Comparison of ENCODE assay signal across 23 mouse cellular contexts in the genomic region with DNA sequence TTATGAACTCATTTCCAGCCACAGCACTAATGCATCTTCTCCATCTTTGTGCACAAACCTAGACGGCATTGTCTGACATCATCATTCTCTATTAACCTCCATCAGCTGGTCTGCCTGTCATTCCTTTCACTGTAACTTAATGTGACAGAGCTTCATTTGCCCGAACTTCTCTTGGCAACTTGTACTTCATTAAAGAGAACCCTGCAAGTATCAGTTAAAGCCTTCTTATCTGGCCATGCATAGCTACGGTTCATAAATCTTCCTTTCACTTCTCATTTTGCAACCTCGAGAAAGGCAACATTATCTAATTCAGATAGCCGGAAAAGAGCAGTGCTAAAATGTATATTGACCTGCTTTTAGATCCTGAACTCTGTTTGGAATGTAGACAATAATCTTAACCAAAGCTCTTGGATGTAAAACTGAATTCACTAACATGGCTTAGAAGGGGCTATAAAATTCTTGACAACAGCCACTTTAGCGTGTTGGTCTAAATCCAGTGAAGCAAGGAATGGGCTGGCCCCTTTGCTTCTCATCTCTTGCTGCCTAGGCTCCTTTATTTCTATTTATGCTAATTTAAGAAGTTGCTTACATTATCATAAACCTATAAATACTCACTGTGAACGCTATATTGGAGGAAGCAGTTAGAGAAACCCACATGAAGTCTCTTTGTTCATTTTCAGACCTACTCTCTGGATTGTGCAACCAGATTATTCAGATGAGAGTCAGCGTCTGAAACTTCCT.
DNase-seq lines count a peak whose midpoint lies in the region; ATAC-seq lines count a peak whose summit lies in the region.
"Had no signal": no experiment of that assay in that cellular context is flagged by ENCODE, and none has a peak within 500 bp of the region (broad histone marks: within the 10 kb centered on the region; RNA-seq: fewer than 3 reads in every experiment).

No protein-coding gene starts in this region.

- no peaks in the 10 kb centered on the region for H3K27me3 ChIP-seq in kidney, embryonic 14.5 days (ENCODE audit: control insufficient read depth, insufficient read depth, low read length)
- H3K27me3 ChIP-seq in midbrain, embryonic 14.5 days (ENCODE audit: control insufficient read depth, insufficient read depth, low read length) = no peaks in the 10 kb centered on the region
- no peaks in the 10 kb centered on the region for H3K27me3 ChIP-seq in midbrain, embryonic 15.5 days (replicated peaks)
- H3K27me3 ChIP-seq: stomach, embryonic 15.5 days had no signal

- H3K9ac ChIP-seq in kidney, embryonic 14.5 days (ENCODE audit: low read depth, low read length) = no peak overlapping the region
- no peak overlapping the region for H3K9ac ChIP-seq in midbrain, embryonic 14.5 days (replicated peaks; ENCODE audit: low read length)
- no peak overlapping the region for H3K9ac ChIP-seq in midbrain, embryonic 15.5 days
- H3K9ac ChIP-seq: hindbrain, embryonic 14.5 days; stomach, embryonic 15.5 days had no signal

- H3K4me2 ChIP-seq in kidney, embryonic 14.5 days (replicated peaks; ENCODE audit: low read depth, low read length) = no peak overlapping the region; the same call in 1 of the 2 replicates
- H3K4me2 ChIP-seq in midbrain, embryonic 14.5 days (ENCODE audit: low read length) = no peak overlapping the region
- no peak overlapping the region for H3K4me2 ChIP-seq in midbrain, embryonic 15.5 days
- H3K4me2 ChIP-seq: hindbrain, embryonic 14.5 days; stomach, embryonic 15.5 days had no signal

- H3K27ac ChIP-seq in kidney, embryonic 14.5 days (ENCODE audit: low read depth, low read length) = no peak overlapping the region
- no peak overlapping the region for H3K27ac ChIP-seq in midbrain, embryonic 14.5 days (replicated peaks; ENCODE audit: low read depth, low read length)
- no peak overlapping the region for H3K27ac ChIP-seq in midbrain, embryonic 15.5 days
- H3K27ac ChIP-seq: embryonic facial prominence, embryonic 10.5 days; forebrain, embryonic 10.5 days; gastrocnemius, adult 2 months; hindbrain, embryonic 14.5 days; limb, embryonic 10.5 days; stomach, embryonic 15.5 days had no signal

- H3K36me3 ChIP-seq in kidney, embryonic 14.5 days (ENCODE audit: control insufficient read depth, insufficient read depth, low read length) = no peaks in the 10 kb centered on the region
- H3K36me3 ChIP-seq in midbrain, embryonic 14.5 days (ENCODE audit: control insufficient read depth, insufficient read depth, low read length) = no peaks in the 10 kb centered on the region
- H3K36me3 ChIP-seq in midbrain, embryonic 15.5 days (replicated peaks) = no peaks in the 10 kb centered on the region
- H3K36me3 ChIP-seq: embryonic facial prominence, embryonic 10.5 days; forebrain, embryonic 10.5 days; limb, embryonic 10.5 days; stomach, embryonic 15.5 days had no signal

- 0 out of 2 replicates have a peak, but pooled peaks cover 5% of the 10 kb centered on the region for H3K4me1 ChIP-seq in kidney, embryonic 14.5 days (ENCODE audit: control insufficient read depth, insufficient read depth, low read length)
- no peaks in the 10 kb centered on the region for H3K4me1 ChIP-seq in midbrain, embryonic 14.5 days (ENCODE audit: control insufficient read depth, insufficient read depth, low read length)
- no peaks in the 10 kb centered on the region for H3K4me1 ChIP-seq in midbrain, embryonic 15.5 days
- H3K4me1 ChIP-seq: embryonic facial prominence, embryonic 10.5 days; forebrain, embryonic 10.5 days; limb, embryonic 10.5 days; stomach, embryonic 15.5 days had no signal

- H3K4me3 ChIP-seq in kidney, embryonic 14.5 days (ENCODE audit: low read length) = no peak overlapping the region
- H3K4me3 ChIP-seq in midbrain, embryonic 14.5 days (replicated peaks; ENCODE audit: low read depth, low read length) = no peak overlapping the region
- no peak overlapping the region for H3K4me3 ChIP-seq in midbrain, embryonic 15.5 days
- H3K4me3 ChIP-seq: embryonic facial prominence, embryonic 10.5 days; forebrain, embryonic 10.5 days; gastrocnemius, adult 2 months; limb, embryonic 10.5 days; stomach, embryonic 15.5 days had no signal

- WGBS in kidney, embryonic 14.5 days = 40% methylated on average over 8 of the region's 8 CpGs
- 52% methylated on average over 8 of the region's 8 CpGs for WGBS in midbrain, embryonic 14.5 days
- 44% methylated on average over 8 of the region's 8 CpGs for WGBS in midbrain, embryonic 15.5 days

- peak; percentile 79 for ATAC-seq in kidney, embryonic 14.5 days (ENCODE audit: low FRiP score, low TSS enrichment)
- 0 out of 2 replicates have a peak, but pooled peaks have one; percentile 35 for ATAC-seq in midbrain, embryonic 14.5 days (ENCODE audit: low FRiP score, low TSS enrichment)
- no peak for ATAC-seq in midbrain, embryonic 15.5 days (replicated peaks)
- ATAC-seq in granulocyte monocyte progenitor cell, adult 5-6 weeks (replicated peaks; ENCODE audit: poor library complexity, severe bottlenecking) = peak; percentile 80
- ATAC-seq: inflammation-experienced regulatory T-cells, adult 6 months; lung, postnatal 0 days had no signal

- no peaks in the 10 kb centered on the region for H3K9me3 ChIP-seq in kidney, embryonic 14.5 days (ENCODE audit: control insufficient read depth, low read length)
- no peaks in the 10 kb centered on the region for H3K9me3 ChIP-seq in midbrain, embryonic 14.5 days (ENCODE audit: control insufficient read depth, low read length)
- no peaks in the 10 kb centered on the region for H3K9me3 ChIP-seq in midbrain, embryonic 15.5 days
- H3K9me3 ChIP-seq: embryonic facial prominence, embryonic 10.5 days; forebrain, embryonic 10.5 days; limb, embryonic 10.5 days; stomach, embryonic 15.5 days had no signal

- DNase-seq in kidney, postnatal 25 days = no peak
- no peak for DNase-seq in midbrain, embryonic 14.5 days
- DNase-seq in cerebellum, adult 8-10 months = no peak
- no peak for DNase-seq in layer of hippocampus, adult 18-20 months (ENCODE audit: low spot score in 2 of 2)
- no peak for DNase-seq in cerebellum, adult 18-20 months
- DNase-seq: B cell, adult 2 months; cerebellum, adult 2 months; cerebellum, postnatal 36 days; gastrocnemius, adult 2 months; heart, postnatal 4 days; kidney, adult 18-20 months; liver; thymus, postnatal 25 days had no signal
